Mouse (Mus musculus): ENCODE measurements around the gene Eva1b.

- TF ChIP-seq CTCF (IDR thresholded peaks at IDR 0.05; ENCODE audit: control insufficient read depth, insufficient read depth, insufficient read length) (peak; percentile 49), MAX (IDR thresholded peaks at IDR 0.05) (no peak), MYOG (IDR thresholded peaks at IDR 0.05; ENCODE audit: control insufficient read depth, extremely low read depth, insufficient read length) (no peak)
Observed at GRCm38 (mm10) chr4:126103590-126104068, 43.9 kb upstream of the Eva1b start, which contains the start of gene Stk40.
